Comparison of ENCODE assay signal across 30 mouse cellular contexts in genomic region chr13:97964892-97965424, GRCm38 (mm10).
DNase-seq lines count a peak whose midpoint lies in the region; ATAC-seq and TF ChIP-seq lines count a peak whose summit lies in the region.
"Had no signal": no experiment of that assay in that cellular context is flagged by ENCODE, and none has a peak within 500 bp of the region (broad histone marks: within the 10 kb centered on the region; RNA-seq: fewer than 3 reads in every experiment).

No protein-coding gene starts in this region.

- DNase-seq in kidney, adult 2 months: no peak
- no peak for DNase-seq in lung, embryonic 14.5 days
- no peak for DNase-seq in lung, postnatal 14 days
- no peak for DNase-seq in stomach, postnatal 0 days (ENCODE audit: low spot score)
- DNase-seq in midbrain, embryonic 14.5 days: peak; percentile 46
- DNase-seq in gastrocnemius, adult 18-20 months (ENCODE audit: low spot score): no peak
- DNase-seq: adrenal gland, postnatal 10 days; cerebellum, adult 11 months; cerebellum, adult 9-10 months; cerebellum, postnatal 36 days; gastrocnemius, adult 2 months; gastrocnemius, postnatal 36 days; heart, adult 18-20 months; heart, postnatal 36 days; liver; lung, postnatal 36 days; right cerebral cortex, postnatal 25 days; thymus, adult 18-20 months; thymus, postnatal 25 days had no signal

- no peaks in the 10 kb centered on the region for H3K4me1 ChIP-seq in kidney, embryonic 14.5 days (ENCODE audit: control insufficient read depth, insufficient read depth, low read length)
- H3K4me1 ChIP-seq in kidney, adult 2 months (ENCODE audit: control insufficient read depth, insufficient read depth, low read length): no peaks in the 10 kb centered on the region; the same call in 1 of the 2 replicates
- no peaks in the 10 kb centered on the region for H3K4me1 ChIP-seq in lung, embryonic 14.5 days (ENCODE audit: insufficient read depth)
- no peaks in the 10 kb centered on the region for H3K4me1 ChIP-seq in stomach, embryonic 14.5 days (ENCODE audit: control insufficient read depth, insufficient read depth, low read length)
- no peaks in the 10 kb centered on the region for H3K4me1 ChIP-seq in stomach, postnatal 0 days (replicated peaks; ENCODE audit: control insufficient read depth, insufficient read depth)
- no peaks in the 10 kb centered on the region for H3K4me1 ChIP-seq in midbrain, embryonic 14.5 days (ENCODE audit: control insufficient read depth, insufficient read depth, low read length)
- H3K4me1 ChIP-seq: embryonic facial prominence, embryonic 12.5 days; forebrain, embryonic 15.5 days; liver, embryonic 15.5 days had no signal

- TF ChIP-seq CTCF in kidney, adult 2 months (conservative IDR thresholded peaks at IDR 0.05; ENCODE audit: insufficient read depth, insufficient read length, low read depth, low read length): no peak
- no peak for TF ChIP-seq CTCF in lung, embryonic 14.5 days (IDR thresholded peaks at IDR 0.05; ENCODE audit: low read depth)
- no peak for TF ChIP-seq CTCF in stomach, postnatal 0 days (IDR thresholded peaks at IDR 0.05; ENCODE audit: low read depth)

- H3K27ac ChIP-seq in kidney, embryonic 14.5 days (ENCODE audit: low read depth, low read length): no peak overlapping the region
- H3K27ac ChIP-seq in kidney, adult 2 months (ENCODE audit: insufficient read depth, low read depth, low read length): no peak overlapping the region
- no peak overlapping the region for H3K27ac ChIP-seq in lung, embryonic 14.5 days (ENCODE audit: low read depth)
- no peak overlapping the region for H3K27ac ChIP-seq in stomach, embryonic 14.5 days (ENCODE audit: low read length)
- no peak overlapping the region for H3K27ac ChIP-seq in stomach, postnatal 0 days (replicated peaks)
- no peak overlapping the region for H3K27ac ChIP-seq in midbrain, embryonic 14.5 days (replicated peaks; ENCODE audit: low read depth, low read length)
- H3K27ac ChIP-seq: embryonic facial prominence, embryonic 12.5 days; forebrain, embryonic 10.5 days; forebrain, embryonic 15.5 days; gastrocnemius, adult 2 months; hindbrain, embryonic 14.5 days; liver, embryonic 15.5 days had no signal

- H3K9me3 ChIP-seq in kidney, embryonic 14.5 days (ENCODE audit: control insufficient read depth, low read length): no peaks in the 10 kb centered on the region
- no peaks in the 10 kb centered on the region for H3K9me3 ChIP-seq in lung, embryonic 14.5 days (ENCODE audit: low read depth, low read length)
- no peaks in the 10 kb centered on the region for H3K9me3 ChIP-seq in stomach, embryonic 14.5 days (ENCODE audit: control insufficient read depth, low read depth, low read length)
- no peaks in the 10 kb centered on the region for H3K9me3 ChIP-seq in stomach, postnatal 0 days (ENCODE audit: control insufficient read depth, low read length)
- no peaks in the 10 kb centered on the region for H3K9me3 ChIP-seq in midbrain, embryonic 14.5 days (ENCODE audit: control insufficient read depth, low read length)
- H3K9me3 ChIP-seq: embryonic facial prominence, embryonic 12.5 days; forebrain, embryonic 10.5 days; forebrain, embryonic 15.5 days; liver, embryonic 15.5 days; lung, embryonic 15.5 days had no signal

- H3K27me3 ChIP-seq in kidney, embryonic 14.5 days (ENCODE audit: control insufficient read depth, insufficient read depth, low read length): no peaks in the 10 kb centered on the region; the same call in 1 of the 2 replicates
- no peaks in the 10 kb centered on the region for H3K27me3 ChIP-seq in kidney, adult 2 months (replicated peaks; ENCODE audit: control insufficient read depth, insufficient read depth, low read length)
- H3K27me3 ChIP-seq in lung, embryonic 14.5 days (ENCODE audit: insufficient read depth, low read length): no peaks in the 10 kb centered on the region
- H3K27me3 ChIP-seq in stomach, embryonic 14.5 days (ENCODE audit: control insufficient read depth, insufficient read depth, low read length): no peaks in the 10 kb centered on the region
- no peaks in the 10 kb centered on the region for H3K27me3 ChIP-seq in stomach, postnatal 0 days (ENCODE audit: control insufficient read depth, insufficient read depth, low read length)
- H3K27me3 ChIP-seq in midbrain, embryonic 14.5 days (ENCODE audit: control insufficient read depth, insufficient read depth, low read length): no peaks in the 10 kb centered on the region
- H3K27me3 ChIP-seq: embryonic facial prominence, embryonic 12.5 days; forebrain, embryonic 15.5 days; liver, embryonic 15.5 days; lung, embryonic 15.5 days; Patski had no signal

- peaks cover 12% of the 10 kb centered on the region; the same call in 1 of the 2 replicates for H3K36me3 ChIP-seq in kidney, embryonic 14.5 days (ENCODE audit: control insufficient read depth, insufficient read depth, low read length)
- H3K36me3 ChIP-seq in kidney, adult 2 months (ENCODE audit: control insufficient read depth, insufficient read depth, low read length): peaks cover 11% of the 10 kb centered on the region
- H3K36me3 ChIP-seq in lung, embryonic 14.5 days (ENCODE audit: insufficient read depth): no peaks in the 10 kb centered on the region
- H3K36me3 ChIP-seq in stomach, embryonic 14.5 days (ENCODE audit: control insufficient read depth, insufficient read depth, low read length): no peaks in the 10 kb centered on the region; the same call in 1 of the 2 replicates
- H3K36me3 ChIP-seq in stomach, postnatal 0 days (ENCODE audit: control insufficient read depth, insufficient read depth, low read length): 0 out of 2 replicates have a peak, but pooled peaks cover 2% of the 10 kb centered on the region
- H3K36me3 ChIP-seq in midbrain, embryonic 14.5 days (ENCODE audit: control insufficient read depth, insufficient read depth, low read length): no peaks in the 10 kb centered on the region
- H3K36me3 ChIP-seq: embryonic facial prominence, embryonic 12.5 days; forebrain, embryonic 10.5 days; forebrain, embryonic 15.5 days; liver, embryonic 15.5 days; lung, embryonic 15.5 days had no signal

- H3K4me2 ChIP-seq in kidney, embryonic 14.5 days (replicated peaks; ENCODE audit: low read depth, low read length): no peak overlapping the region
- no peak overlapping the region for H3K4me2 ChIP-seq in lung, embryonic 14.5 days
- no peak overlapping the region for H3K4me2 ChIP-seq in stomach, embryonic 14.5 days (replicated peaks; ENCODE audit: low read depth, low read length)
- H3K4me2 ChIP-seq in stomach, postnatal 0 days (replicated peaks; ENCODE audit: low read depth): no peak overlapping the region
- H3K4me2 ChIP-seq in midbrain, embryonic 14.5 days (ENCODE audit: low read length): no peak overlapping the region
- H3K4me2 ChIP-seq: embryonic facial prominence, embryonic 12.5 days; forebrain, embryonic 15.5 days; heart, embryonic 11.5 days; hindbrain, embryonic 14.5 days; liver, embryonic 15.5 days; lung, embryonic 15.5 days had no signal

- no peak for TF ChIP-seq EP300 in stomach, postnatal 0 days (optimal IDR thresholded peaks at IDR 0.05)

- no peak for TF ChIP-seq POLR2A in kidney, adult 2 months (IDR thresholded peaks at IDR 0.05; ENCODE audit: low read depth, low read length)

- 53% methylated on average over 9 of the region's 9 CpGs for WGBS in kidney, embryonic 14.5 days
- 55% methylated on average over 9 of the region's 9 CpGs for WGBS in kidney, adult 2 months
- 49% methylated on average over 9 of the region's 9 CpGs for WGBS in lung, embryonic 14.5 days
- WGBS in stomach, embryonic 14.5 days: 54% methylated on average over 9 of the region's 9 CpGs
- 53% methylated on average over 9 of the region's 9 CpGs for WGBS in stomach, postnatal 0 days
- 41% methylated on average over 9 of the region's 9 CpGs for WGBS in midbrain, embryonic 14.5 days

- ATAC-seq in kidney, embryonic 14.5 days (ENCODE audit: low FRiP score, low TSS enrichment): 0 out of 2 replicates have a peak, but pooled peaks have one; percentile 28
- peak; percentile 35; the same call in 1 of the 2 replicates for ATAC-seq in lung, embryonic 14.5 days (ENCODE audit: insufficient read depth)
- ATAC-seq in stomach, embryonic 14.5 days (ENCODE audit: insufficient number of reproducible peaks, insufficient read depth, low FRiP score, low read depth): 0 out of 2 replicates have a peak, but pooled peaks have one; percentile 46
- ATAC-seq in stomach, postnatal 0 days (ENCODE audit: low FRiP score, low TSS enrichment): no peak
- no peak for ATAC-seq in midbrain, embryonic 14.5 days (ENCODE audit: low FRiP score, low TSS enrichment)
- ATAC-seq: forebrain, embryonic 15.5 days; intestine, postnatal 0 days; Patski had no signal

- H3K4me3 ChIP-seq in kidney, embryonic 14.5 days (ENCODE audit: low read length): no peak overlapping the region
- no peak overlapping the region for H3K4me3 ChIP-seq in kidney, adult 2 months (ENCODE audit: insufficient read depth, low read depth, low read length)
- H3K4me3 ChIP-seq in lung, embryonic 14.5 days (ENCODE audit: low read depth, low read length): no peak overlapping the region
- H3K4me3 ChIP-seq in stomach, embryonic 14.5 days (ENCODE audit: low read depth, low read length): no peak overlapping the region
- no peak overlapping the region for H3K4me3 ChIP-seq in stomach, postnatal 0 days (ENCODE audit: low read depth, low read length)
- H3K4me3 ChIP-seq in midbrain, embryonic 14.5 days (replicated peaks; ENCODE audit: low read depth, low read length): no peak overlapping the region
- H3K4me3 ChIP-seq: embryonic facial prominence, embryonic 12.5 days; forebrain, embryonic 10.5 days; forebrain, embryonic 15.5 days; gastrocnemius, adult 2 months; liver, embryonic 15.5 days; lung, embryonic 15.5 days had no signal

- no peak overlapping the region for H3K9ac ChIP-seq in kidney, embryonic 14.5 days (ENCODE audit: low read depth, low read length)
- H3K9ac ChIP-seq in lung, embryonic 14.5 days: no peak overlapping the region
- no peak overlapping the region for H3K9ac ChIP-seq in stomach, embryonic 14.5 days (replicated peaks; ENCODE audit: low read depth, low read length)
- H3K9ac ChIP-seq in stomach, postnatal 0 days (ENCODE audit: low read length): no peak overlapping the region
- no peak overlapping the region for H3K9ac ChIP-seq in midbrain, embryonic 14.5 days (replicated peaks; ENCODE audit: low read length)
- H3K9ac ChIP-seq: embryonic facial prominence, embryonic 12.5 days; forebrain, embryonic 15.5 days; hindbrain, embryonic 14.5 days; liver, embryonic 15.5 days; lung, embryonic 15.5 days had no signal

Comparison
In these comparisons a context has a peak if more than half of its experiments do, and no peak if none do; other contexts are left out.
1. ATAC-seq: peak in kidney, embryonic 14.5 days (single experiment), lung, embryonic 14.5 days (single experiment) and stomach, embryonic 14.5 days (single experiment); none in stomach, postnatal 0 days (single experiment) and midbrain, embryonic 14.5 days (single experiment).